Mouse (Mus musculus) heart, embryonic 10.5 days (tissue): ENCODE measurements around the gene Cdc123. TPM values are rescaled to one million over a fixed set of nuclear protein-coding genes. Genes with fewer than 3 reads are reported as not detected.

Experiments used
- DNase-seq: peaks from one replicate; pipeline ENCODE4 v3.0.0-alpha.2; 2017; ENCODE audit warnings: low spot score
- H3K27ac ChIP-seq: fragments of 300-500 bp; sonication (generic); 2 replicates; pipeline ENCODE4 v1.5.1; 2016; ENCODE audit warnings: mild to moderate bottlenecking
- H3K27me3 ChIP-seq: fragments of 300-500 bp; sonication (generic); 2 replicates; pipeline ENCODE4 v1.6.1; 2016; ENCODE audit warnings: mild to moderate bottlenecking; ENCODE audit not compliant: poor library complexity, insufficient read depth, severe bottlenecking
- H3K36me3 ChIP-seq: fragments of 300-500 bp; sonication (generic); 2 replicates; pipeline ENCODE4 v1.6.1; 2016; ENCODE audit warnings: mild to moderate bottlenecking, moderate library complexity
- H3K4me1 ChIP-seq: fragments of 300-500 bp; sonication (generic); 2 replicates; pipeline ENCODE4 v1.6.1; 2016; ENCODE audit warnings: mild to moderate bottlenecking
- H3K4me3 ChIP-seq: fragments of 300-500 bp; sonication (generic); 2 replicates; pipeline ENCODE4 v1.5.1; 2016; ENCODE audit warnings: mild to moderate bottlenecking, moderate library complexity
- H3K9me3 ChIP-seq: fragments of 300-500 bp; sonication (generic); 2 replicates; pipeline ENCODE4 v1.6.1; 2016; ENCODE audit warnings: mild to moderate bottlenecking, moderate library complexity
- WGBS: fragments of 180-500 bp; shearing (Covaris S2); methylation state at CpG from one replicate; pipeline ENCODE4 v1.1.7; 2016; 5-methylcytosine and 5-hydroxymethylcytosine counted together
- polyA plus RNA-seq: library from polyadenylated mRNA; unstranded; fragments of >200 nt; fragmentation: Nextera tagmentation; extraction: Ambion mirVana; gene quantifications from 2 replicates; pipeline ENCODE4 v1.2.1, GENCODE M21; 2016

Gene Cdc123
- polyA plus RNA-seq, 1 experiment from 2014 or later: 304 TPM

DNA sequence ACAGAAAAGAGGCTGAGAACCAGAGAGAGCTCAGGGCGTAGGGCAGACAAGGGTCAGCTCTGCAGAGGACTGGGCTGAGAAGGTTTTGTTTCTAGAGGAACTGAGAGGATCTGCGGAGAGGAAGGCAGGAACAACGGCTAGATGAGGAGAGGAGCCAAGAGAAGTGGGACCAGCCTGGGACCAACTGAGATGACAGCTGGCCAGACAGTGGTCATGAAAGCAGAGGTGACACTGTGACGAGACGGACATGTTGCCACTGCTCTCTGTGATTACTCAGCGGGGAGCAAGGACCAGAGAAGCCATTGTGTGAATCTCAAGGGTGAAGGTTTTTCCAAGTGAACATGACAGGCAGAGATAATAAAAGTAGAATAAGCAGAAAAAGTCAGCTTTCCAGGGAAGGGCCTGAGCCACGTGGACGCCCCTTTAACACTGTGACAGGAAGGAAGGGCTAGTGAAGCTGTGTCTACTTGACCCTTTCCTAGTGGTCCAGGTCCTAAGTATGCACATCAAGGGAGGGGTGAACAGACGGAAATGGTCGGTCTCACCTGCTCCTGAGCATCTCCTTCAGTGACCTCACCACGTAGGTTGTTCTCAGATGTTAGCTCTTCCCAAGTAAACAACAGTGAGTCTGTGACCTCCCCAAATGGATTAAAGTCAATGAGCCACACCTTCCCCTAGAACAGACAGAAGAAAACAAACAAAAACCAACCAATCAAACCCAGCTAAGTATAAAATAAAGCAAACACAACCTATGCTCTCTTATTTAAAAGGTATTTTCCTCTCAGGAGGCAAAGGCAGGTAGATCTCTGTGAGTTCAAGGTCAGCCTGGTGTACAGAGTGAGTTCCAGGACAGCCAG lies 46.9 kb downstream of the Cdc123 start:
- Histone ChIP-seq H3K27me3 (no peaks in the 10 kb centered on the region), H3K27ac (no peak overlapping the region), H3K9me3 (no peaks in the 10 kb centered on the region), H3K4me1 (0 out of 2 replicates have a peak, but pooled peaks cover 3% of the 10 kb centered on the region), H3K36me3 (peaks cover 89% of the 10 kb centered on the region), H3K4me3 (no peak overlapping the region)
- no peak for DNase-seq
- WGBS: 83% methylated on average over 11 of the region's 11 CpGs

DNA sequence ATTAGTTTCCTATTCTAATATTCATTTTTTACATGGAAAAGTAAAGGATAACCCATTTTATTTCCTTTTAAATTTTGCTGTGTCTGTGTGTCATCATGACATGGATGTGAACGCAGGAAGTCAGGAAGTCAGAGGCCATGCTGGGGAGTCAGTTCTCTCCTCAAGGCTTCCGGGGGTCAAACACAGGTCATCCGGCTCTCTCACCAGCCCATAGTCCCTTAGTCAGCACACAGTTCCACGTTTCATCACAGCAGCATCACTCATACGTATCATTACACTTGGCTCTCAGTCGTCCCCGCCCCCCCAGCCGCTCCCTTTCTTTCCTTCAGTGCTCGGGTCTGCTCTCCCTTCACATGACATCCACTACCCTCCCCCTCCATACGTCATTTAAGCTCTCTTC lies 51.2 kb downstream of the Cdc123 start:
- peaks cover 60% of the 10 kb centered on the region for H3K36me3 ChIP-seq
- H3K27ac ChIP-seq: no peak overlapping the region
- DNase-seq: no peak
- H3K9me3 ChIP-seq: 0 out of 2 replicates have a peak, but pooled peaks cover 6% of the 10 kb centered on the region
- WGBS: 90% methylated on average over 10 of the region's 10 CpGs
- H3K4me1 ChIP-seq: no peaks in the 10 kb centered on the region
- H3K27me3 ChIP-seq: no peaks in the 10 kb centered on the region
- no peak overlapping the region for H3K4me3 ChIP-seq

DNA sequence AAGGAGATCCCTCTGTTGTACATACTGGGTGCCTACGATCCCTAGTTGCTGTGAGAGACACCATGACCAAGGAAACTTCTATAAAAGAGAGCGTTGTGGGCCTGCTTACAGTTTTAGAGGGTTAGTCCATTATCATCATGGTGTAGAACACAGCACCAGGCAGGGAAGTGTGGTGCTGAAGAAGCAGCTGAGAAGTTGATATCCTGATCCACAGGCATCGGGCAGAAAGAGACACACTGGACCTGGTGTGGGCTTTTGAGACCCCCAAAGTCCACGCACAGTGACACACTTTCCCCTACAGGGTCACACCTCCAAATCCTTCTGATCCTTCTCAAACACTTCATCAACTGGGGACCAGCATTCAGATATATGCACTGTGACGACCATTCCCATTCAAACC lies 52.9 kb downstream of the Cdc123 start:
- no peaks in the 10 kb centered on the region for H3K27me3 ChIP-seq
- H3K36me3 ChIP-seq: peaks cover 47% of the 10 kb centered on the region
- H3K27ac ChIP-seq: no peak overlapping the region
- WGBS: 95% methylated on average over 5 of the region's 5 CpGs
- H3K9me3 ChIP-seq: 0 out of 2 replicates have a peak, but pooled peaks cover 6% of the 10 kb centered on the region
- H3K4me1 ChIP-seq: no peaks in the 10 kb centered on the region
- no peak for DNase-seq
- no peak overlapping the region for H3K4me3 ChIP-seq

DNA sequence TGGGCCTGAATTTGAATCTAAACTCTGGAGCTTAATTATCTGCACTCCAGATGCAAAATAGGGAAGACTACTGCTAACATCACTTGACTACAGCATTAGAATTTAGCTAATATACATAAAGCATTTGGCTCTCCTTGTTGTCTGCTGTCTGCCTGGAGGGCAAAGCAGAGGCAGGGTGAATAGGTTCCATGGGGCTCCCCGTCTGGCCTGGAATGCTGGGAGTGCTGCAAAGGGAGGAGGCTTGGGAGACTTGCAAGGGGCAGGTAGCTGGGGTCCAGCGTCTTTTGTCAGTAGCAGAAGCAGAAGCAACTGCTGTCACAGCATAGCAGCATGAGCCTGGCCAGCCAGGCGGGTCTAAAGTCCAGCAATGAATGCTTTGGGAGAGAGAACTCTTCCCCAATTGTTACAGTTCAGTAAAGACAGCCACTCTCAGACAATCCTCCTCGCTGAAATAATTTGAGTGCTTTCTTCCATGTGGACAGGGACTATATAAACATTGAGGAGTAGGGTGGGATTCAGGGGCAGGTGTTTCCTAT lies 55.3 kb downstream of the Cdc123 start:
- no peak overlapping the region for H3K4me3 ChIP-seq
- peaks cover 24% of the 10 kb centered on the region for H3K36me3 ChIP-seq
- 42% methylated on average over 4 of the region's 4 CpGs for WGBS
- DNase-seq: no peak
- H3K27me3 ChIP-seq: no peaks in the 10 kb centered on the region
- H3K9me3 ChIP-seq: 0 out of 2 replicates have a peak, but pooled peaks cover 6% of the 10 kb centered on the region
- H3K27ac ChIP-seq: peak overlapping the region; percentile 6; the same call in 1 of the 2 replicates
- no peaks in the 10 kb centered on the region for H3K4me1 ChIP-seq

DNA sequence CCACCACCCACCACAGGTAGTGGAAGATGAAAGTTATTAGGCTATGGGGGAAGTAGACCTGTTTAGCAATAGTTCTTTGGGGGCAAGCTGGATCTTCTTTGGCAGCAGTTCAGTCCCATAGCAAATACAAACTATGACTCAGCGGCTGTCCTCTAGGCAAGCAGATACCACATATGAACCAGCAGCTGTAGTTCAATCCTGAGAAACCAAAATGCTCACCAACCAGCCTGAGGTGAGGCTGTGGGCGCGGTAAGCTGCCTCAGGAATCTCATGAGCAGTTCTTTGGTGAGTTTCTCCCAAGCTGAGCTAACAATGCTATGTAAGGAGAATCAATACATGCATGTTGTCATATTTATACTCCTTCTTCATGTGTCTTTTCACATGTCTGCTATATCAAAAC lies 57.6 kb downstream of the Cdc123 start:
- no peaks in the 10 kb centered on the region for H3K4me1 ChIP-seq
- peaks cover under 1% of the 10 kb centered on the region; the same call in 1 of the 2 replicates for H3K36me3 ChIP-seq
- DNase-seq: peak; percentile 31
- 87% methylated on average over 3 of the region's 3 CpGs for WGBS
- H3K27me3 ChIP-seq: no peaks in the 10 kb centered on the region
- H3K4me3 ChIP-seq: no peak overlapping the region
- no peak overlapping the region for H3K27ac ChIP-seq
- 0 out of 2 replicates have a peak, but pooled peaks cover 4% of the 10 kb centered on the region for H3K9me3 ChIP-seq

DNA sequence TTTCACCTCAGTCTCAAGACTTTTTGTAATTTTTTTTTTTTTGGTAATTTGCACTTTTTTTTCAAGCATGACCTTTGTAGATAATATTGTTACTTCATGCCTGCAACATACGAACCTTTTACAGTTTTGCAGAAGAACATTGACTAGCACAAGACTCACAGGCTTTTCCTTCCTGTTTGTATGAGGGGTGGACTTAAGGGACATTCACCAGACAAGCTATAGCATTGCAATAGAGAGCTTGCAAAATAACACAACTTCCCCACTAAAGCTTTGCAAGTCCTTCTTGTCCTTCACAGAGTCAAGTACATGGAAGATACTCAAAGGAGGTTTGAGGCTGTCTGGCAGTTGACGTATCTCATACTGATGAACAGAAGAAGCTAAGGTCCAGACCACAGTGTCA lies 72.5 kb downstream of the Cdc123 start:
- 72% methylated on average over 2 of the region's 2 CpGs for WGBS
- H3K4me1 ChIP-seq: no peaks in the 10 kb centered on the region
- no peak overlapping the region for H3K4me3 ChIP-seq
- no peak overlapping the region for H3K27ac ChIP-seq
- no peaks in the 10 kb centered on the region for H3K36me3 ChIP-seq
- no peaks in the 10 kb centered on the region for H3K9me3 ChIP-seq
- no peaks in the 10 kb centered on the region for H3K27me3 ChIP-seq
- no peak for DNase-seq

DNA sequence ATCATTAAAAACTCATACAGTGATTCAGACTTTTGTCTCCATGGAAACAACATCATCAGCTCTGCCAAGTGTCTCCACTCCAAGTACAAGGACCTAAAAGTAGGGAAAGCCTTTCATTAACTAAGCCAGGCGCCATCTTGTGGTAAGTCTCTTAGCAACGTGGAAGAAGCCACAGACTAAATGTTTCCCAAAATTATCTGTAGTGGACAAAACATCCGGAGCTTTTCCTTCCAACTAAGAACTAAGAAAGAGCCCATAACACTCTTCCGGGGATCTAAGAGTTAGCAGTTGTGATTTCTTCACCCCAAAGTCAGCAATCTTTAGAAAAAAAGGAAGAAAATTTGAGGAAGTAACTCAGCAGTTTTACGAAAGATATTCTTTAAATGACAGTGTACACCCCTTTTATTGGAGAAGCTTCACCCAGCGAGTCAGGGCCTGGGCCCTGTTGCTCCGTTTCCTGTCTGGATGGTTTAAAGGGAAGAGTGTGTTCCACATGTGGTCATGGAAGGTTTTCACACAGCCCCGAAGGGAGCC lies 74.2 kb downstream of the Cdc123 start:
- H3K4me1 ChIP-seq: no peaks in the 10 kb centered on the region
- no peaks in the 10 kb centered on the region for H3K27me3 ChIP-seq
- WGBS: 51% methylated on average over 8 of the region's 8 CpGs
- no peak overlapping the region for H3K4me3 ChIP-seq
- H3K9me3 ChIP-seq: no peaks in the 10 kb centered on the region
- DNase-seq: no peak
- H3K27ac ChIP-seq: no peak overlapping the region
- H3K36me3 ChIP-seq: no peaks in the 10 kb centered on the region

DNA sequence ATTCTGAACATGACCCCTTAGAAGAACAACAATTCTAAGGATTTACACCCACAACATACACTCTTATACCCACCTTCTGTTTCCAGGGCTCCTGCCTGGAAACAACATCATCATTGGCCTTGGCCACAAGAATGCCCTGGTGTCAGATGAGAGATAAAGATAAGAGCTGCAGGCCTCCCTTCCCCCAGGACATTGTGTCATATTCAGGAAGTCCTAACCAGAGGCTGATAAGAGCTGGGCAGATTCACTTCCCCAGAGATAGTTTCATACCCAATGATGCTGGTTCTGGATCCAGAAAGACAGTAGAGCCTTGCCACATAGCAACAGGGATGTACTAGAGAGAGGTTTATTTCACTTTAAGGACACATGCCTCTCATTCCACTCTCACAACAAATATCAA lies 75.3 kb downstream of the Cdc123 start:
- no peak for DNase-seq
- no peak overlapping the region for H3K27ac ChIP-seq
- no peaks in the 10 kb centered on the region for H3K4me1 ChIP-seq
- no peak overlapping the region for H3K4me3 ChIP-seq
- no peaks in the 10 kb centered on the region for H3K9me3 ChIP-seq
- no peaks in the 10 kb centered on the region for H3K27me3 ChIP-seq
- no peaks in the 10 kb centered on the region for H3K36me3 ChIP-seq

DNA sequence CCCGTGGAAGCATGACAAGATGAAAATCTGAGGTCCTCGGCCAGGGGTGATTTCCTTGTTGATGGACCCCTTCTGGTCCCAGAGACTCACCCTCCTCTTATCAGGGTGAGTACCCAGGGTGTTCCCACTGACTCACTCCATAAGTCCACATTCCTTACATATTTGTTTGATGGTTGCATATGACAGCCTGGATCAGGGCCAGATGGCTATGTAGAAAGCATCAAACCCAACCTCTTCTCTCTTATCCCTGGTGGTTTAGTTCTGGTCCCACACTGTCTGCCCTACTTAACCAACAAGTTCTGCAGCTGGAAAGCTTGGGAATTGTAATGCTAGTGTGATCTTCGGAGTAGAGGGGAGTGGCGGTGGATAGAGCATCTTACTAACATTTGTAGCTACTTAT lies 76.0 kb downstream of the Cdc123 start:
- Histone ChIP-seq H3K4me1 (no peaks in the 10 kb centered on the region), H3K9me3 (no peaks in the 10 kb centered on the region), H3K27ac (no peak overlapping the region), H3K27me3 (no peaks in the 10 kb centered on the region), H3K4me3 (no peak overlapping the region), H3K36me3 (no peaks in the 10 kb centered on the region)
- DNase-seq: no peak
- WGBS: 77% methylated on average over 4 of the region's 4 CpGs

DNA sequence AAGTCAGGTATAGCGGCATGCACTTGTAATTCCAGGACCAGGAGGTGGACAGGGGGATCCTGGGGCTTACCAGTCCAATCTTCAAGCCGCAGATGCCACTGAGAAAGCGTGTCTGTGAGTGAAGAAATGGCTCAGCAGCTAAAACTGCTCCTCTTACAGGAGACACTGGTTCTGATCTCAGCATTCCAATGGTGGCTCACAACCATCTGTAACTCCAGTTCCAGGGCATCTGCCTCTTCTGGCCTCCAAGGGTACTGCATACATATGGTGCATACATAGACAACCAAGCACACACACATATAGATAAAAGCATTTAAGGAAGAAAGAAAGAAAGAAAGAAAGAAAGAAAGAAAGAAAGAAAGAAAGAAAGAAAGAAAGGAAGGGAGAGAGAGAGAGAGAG lies 82.9 kb downstream of the Cdc123 start:
- Histone ChIP-seq H3K4me1 (no peaks in the 10 kb centered on the region), H3K27ac (no peak overlapping the region), H3K36me3 (no peaks in the 10 kb centered on the region), H3K27me3 (no peaks in the 10 kb centered on the region), H3K9me3 (0 out of 2 replicates have a peak, but pooled peaks cover 2% of the 10 kb centered on the region), H3K4me3 (no peak overlapping the region)
- WGBS: 85% methylated on average over 3 of the region's 3 CpGs
- peak; percentile 70 for DNase-seq

DNA sequence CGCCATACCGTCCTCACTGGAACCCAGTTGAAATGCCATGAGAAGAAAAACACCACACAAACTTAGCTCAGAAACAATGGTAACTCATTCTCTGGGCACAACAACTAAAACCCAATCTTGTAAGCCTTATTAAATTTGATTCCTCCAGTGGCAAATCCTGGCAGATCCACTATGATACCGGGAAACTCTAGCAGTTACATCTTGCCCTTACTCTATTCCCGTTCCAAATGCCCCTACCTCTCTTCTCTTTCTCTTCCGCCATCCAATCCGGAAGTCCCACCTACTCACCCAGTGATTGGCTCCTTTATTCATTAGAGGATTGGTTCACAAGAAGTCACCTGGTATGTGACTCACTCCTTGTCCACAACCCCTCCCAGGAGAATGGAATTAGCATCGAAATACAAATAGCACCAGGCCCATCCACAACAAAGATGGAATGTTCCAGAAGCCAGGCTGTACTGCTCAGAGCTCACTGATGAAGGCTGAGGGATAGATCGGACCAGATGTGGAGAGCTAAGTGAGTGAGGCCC lies 84.4 kb downstream of the Cdc123 start:
- WGBS: 88% methylated on average over 8 of the region's 8 CpGs

DNA sequence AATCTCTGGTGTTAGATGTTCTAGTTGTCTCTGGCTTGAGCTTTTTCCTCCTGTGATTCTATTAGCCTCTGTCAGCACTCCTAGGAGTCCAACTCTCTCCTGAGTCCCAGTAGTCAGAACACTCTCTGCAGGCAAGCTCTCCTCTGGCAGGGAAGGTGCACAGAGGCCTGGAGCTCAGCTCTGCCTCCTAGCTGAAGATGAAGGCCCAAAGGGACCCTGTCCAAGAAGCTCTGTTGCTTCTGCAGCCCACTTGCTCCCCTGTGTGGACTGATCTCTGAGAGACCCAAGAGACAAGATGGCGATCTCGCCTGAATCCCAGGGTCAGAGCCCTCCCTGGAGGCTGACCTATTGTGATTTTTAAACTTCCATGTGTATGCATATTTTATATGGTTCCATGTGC lies 86.4 kb downstream of the Cdc123 start:
- H3K36me3 ChIP-seq: no peaks in the 10 kb centered on the region
- H3K9me3 ChIP-seq: 0 out of 2 replicates have a peak, but pooled peaks cover 2% of the 10 kb centered on the region
- 78% methylated on average over 2 of the region's 2 CpGs for WGBS
- no peak overlapping the region for H3K4me3 ChIP-seq
- no peaks in the 10 kb centered on the region for H3K27me3 ChIP-seq
- H3K27ac ChIP-seq: no peak overlapping the region
- H3K4me1 ChIP-seq: no peaks in the 10 kb centered on the region
- peak; percentile 31 for DNase-seq

More for the DNA sequence above, 84.4 kb downstream of the Cdc123 start:
- H3K27me3 ChIP-seq: no peaks in the 10 kb centered on the region
- H3K27ac ChIP-seq: no peak overlapping the region
- H3K4me3 ChIP-seq: no peak overlapping the region
- DNase-seq: peak; percentile 24
- H3K4me1 ChIP-seq: no peaks in the 10 kb centered on the region
- H3K36me3 ChIP-seq: no peaks in the 10 kb centered on the region
- H3K9me3 ChIP-seq: 0 out of 2 replicates have a peak, but pooled peaks cover 2% of the 10 kb centered on the region

DNA sequence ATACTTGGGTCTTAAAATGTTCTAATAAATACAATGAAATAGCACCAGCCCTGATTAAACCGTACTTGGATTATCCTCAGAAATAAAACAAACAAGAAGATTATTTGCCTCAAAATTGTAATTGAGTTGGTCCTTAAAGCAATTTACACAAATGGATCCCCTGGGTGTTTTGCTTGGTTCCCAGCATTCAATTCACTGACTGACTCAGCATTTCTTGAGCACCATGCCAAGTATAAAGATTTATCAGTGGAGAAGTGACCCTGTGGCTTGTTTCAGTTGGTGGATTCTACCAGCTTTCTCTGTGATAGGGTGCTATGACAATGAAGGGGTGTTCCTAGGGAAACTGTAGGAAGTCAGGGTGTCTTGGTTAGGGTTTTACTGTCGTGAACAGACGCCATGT lies 94.1 kb downstream of the Cdc123 start:
- 81% methylated on average over 3 of the region's 3 CpGs for WGBS
- no peaks in the 10 kb centered on the region for H3K4me1 ChIP-seq
- H3K27ac ChIP-seq: no peak overlapping the region
- H3K4me3 ChIP-seq: no peak overlapping the region
- H3K9me3 ChIP-seq: no peaks in the 10 kb centered on the region
- no peaks in the 10 kb centered on the region for H3K27me3 ChIP-seq
- no peak for DNase-seq
- no peaks in the 10 kb centered on the region for H3K36me3 ChIP-seq
